Mouse (Mus musculus) heart, adult 2 months (tissue): ENCODE measurements around the gene Zfp414. TPM values are rescaled to one million over a fixed set of nuclear protein-coding genes. Genes with fewer than 3 reads are reported as not detected.
"Not testable (repeated sequence)": the region's sequence is repeated elsewhere in the genome, so short reads cannot be mapped to it uniquely, and the experiment has no call there.

Experiments
- DNase-seq, 2 experiments: peaks; one replicate each; pipeline ENCODE4 v3.0.0; 2021
- H3K27ac ChIP-seq: fragments of 200-600 bp; 2 replicates; pipeline ENCODE4 v1.8.1; 2022
- H3K27me3 ChIP-seq: fragments of 200-500 bp; 2 replicates; pipeline ENCODE4 v1.6.1; 2012; ENCODE audit warnings: mild to moderate bottlenecking, low read length, inconsistent platforms, mixed read lengths; ENCODE audit not compliant: control insufficient read depth, insufficient read depth
- H3K36me3 ChIP-seq: fragments of 200-500 bp; 2 replicates; pipeline ENCODE4 v1.6.1; 2012; ENCODE audit warnings: low read length, inconsistent platforms; ENCODE audit not compliant: control insufficient read depth, insufficient read depth
- H3K4me1 ChIP-seq: fragments of 200-500 bp; 2 replicates; pipeline ENCODE4 v1.6.1; 2011; ENCODE audit warnings: low read length; ENCODE audit not compliant: control insufficient read depth, insufficient read depth
- H3K4me3 ChIP-seq: fragments of 200-600 bp; 2 replicates; pipeline ENCODE4 v1.8.1; 2022
- H3K79me2 ChIP-seq: fragments of 200-500 bp; replicated peaks from 2 replicates; pipeline ENCODE4 v1.6.1; 2012; ENCODE audit warnings: mild to moderate bottlenecking, inconsistent platforms, low read length, moderate library complexity, mixed read lengths; ENCODE audit not compliant: control insufficient read depth, insufficient read depth
- H3K9ac ChIP-seq: fragments of 200-500 bp; 2 replicates; pipeline ENCODE4 v1.6.1; 2012; ENCODE audit warnings: low read depth, mild to moderate bottlenecking, control low read depth, inconsistent platforms, low read length, mixed read lengths
- CTCF ChIP-seq: fragments of 200-600 bp; IDR thresholded peaks from 2 replicates; pipeline ENCODE4 v1.8.1; 2022; ENCODE audit warnings: antibody characterized with exemption, mild to moderate bottlenecking, moderate library complexity
- EP300 ChIP-seq: fragments of 200-500 bp; IDR thresholded peaks from 2 replicates; pipeline ENCODE4 v1.6.1; 2011; ENCODE audit warnings: low read depth, low read length, control low read depth; ENCODE audit not compliant: insufficient read depth
- POLR2A ChIP-seq: fragments of 200-500 bp; IDR thresholded peaks from 2 replicates; pipeline ENCODE4 v1.6.1; 2011; ENCODE audit warnings: mild to moderate bottlenecking, low read depth, low read length, control low read depth; ENCODE audit not compliant: insufficient read depth
- whole genome bisulfite sequencing: fragments of 180-500 bp; shearing (Covaris S2); methylation state at CpG from one replicate; pipeline ENCODE4 v1.1.7; 2018; 5-methylcytosine and 5-hydroxymethylcytosine counted together
- intact Hi-C: fragments of 180-260 bp; cut with DNase I; formaldehyde crosslinking; loops from one replicate; pipeline ENCODE4 v1.15.1; 2025
- polyA plus RNA-seq: library from polyadenylated mRNA; depleted of rRNA; stranded (reverse); fragments of >200 nt; gene quantifications from 2 replicates; pipeline ENCODE4 v1.2.3, GENCODE M21; 2012
- total RNA-seq, 2 experiments: library from RNA; stranded (reverse); gene quantifications; 2 replicates each; pipeline ENCODE4 v1.2.3; 2021

Zfp414 gene
- total and polyA plus RNA-seq, 3 experiments = 7.3 to 28.4 (median 7.7) TPM

GRCm38 (mm10) chr17:33600831-33601230 is 28.1 kb upstream of the Zfp414 start:
- H3K36me3 ChIP-seq = no peaks in the 10 kb centered on the region
- no peak overlapping the region for H3K4me3 ChIP-seq
- no peak for DNase-seq
- TF ChIP-seq POLR2A = no peak
- TF ChIP-seq CTCF = no peak
- no peak for TF ChIP-seq EP300
- no peaks in the 10 kb centered on the region for H3K27me3 ChIP-seq
- no peaks in the 10 kb centered on the region for H3K79me2 ChIP-seq
- 81% methylated on average over 3 of the region's 3 CpGs for WGBS
- intact Hi-C loops = no loop called here
- no peaks in the 10 kb centered on the region for H3K4me1 ChIP-seq
- no peak overlapping the region for H3K27ac ChIP-seq
- no peak overlapping the region for H3K9ac ChIP-seq

GRCm38 (mm10) chr17:33601947-33602346 is 26.9 kb upstream of the Zfp414 start:
- 81% methylated on average over 12 of the region's 12 CpGs for WGBS
- H3K4me3 ChIP-seq = no peak overlapping the region
- no peak overlapping the region for H3K9ac ChIP-seq
- no peak overlapping the region for H3K27ac ChIP-seq
- no peaks in the 10 kb centered on the region for H3K4me1 ChIP-seq
- intact Hi-C loops = no loop called here
- no peaks in the 10 kb centered on the region for H3K79me2 ChIP-seq
- no peaks in the 10 kb centered on the region for H3K27me3 ChIP-seq
- TF ChIP-seq EP300 (no peak), POLR2A (no peak), CTCF (no peak)
- H3K36me3 ChIP-seq = no peaks in the 10 kb centered on the region
- no peak for DNase-seq

- Histone ChIP-seq H3K36me3 (no peaks in the 10 kb centered on the region), H3K9ac (no peak overlapping the region), H3K27ac (no peak overlapping the region), H3K27me3 (no peaks in the 10 kb centered on the region), H3K4me3 (no peak overlapping the region), H3K79me2 (no peaks in the 10 kb centered on the region), H3K4me1 (no peaks in the 10 kb centered on the region)
- no peak for DNase-seq
- WGBS = 50% methylated on average over 2 of the region's 2 CpGs
- intact Hi-C loops = no loop called here
- TF ChIP-seq CTCF = no peak
- no peak for TF ChIP-seq POLR2A
- no peak for TF ChIP-seq EP300
Observed at GRCm38 (mm10) chr17:33607273-33607672, 21.6 kb upstream of the Zfp414 start.

- Histone ChIP-seq H3K9ac (no peak overlapping the region), H3K4me1 (no peaks in the 10 kb centered on the region), H3K36me3 (no peaks in the 10 kb centered on the region), H3K4me3 (no peak overlapping the region), H3K79me2 (no peaks in the 10 kb centered on the region), H3K27me3 (no peaks in the 10 kb centered on the region), H3K27ac (no peak overlapping the region)
- 73% methylated on average over 7 of the region's 7 CpGs for WGBS
- no peak for TF ChIP-seq EP300
- no peak for TF ChIP-seq CTCF
- TF ChIP-seq POLR2A = no peak
- no peak for DNase-seq
- intact Hi-C loops = no loop called here
Observed at GRCm38 (mm10) chr17:33610548-33610947, 18.3 kb upstream of the Zfp414 start.

GRCm38 (mm10) chr17:33613726-33614125 is 15.2 kb upstream of the Zfp414 start:
- H3K36me3 ChIP-seq, H3K79me2 ChIP-seq, H3K27ac ChIP-seq, H3K4me3 ChIP-seq, intact Hi-C loops, H3K27me3 ChIP-seq, DNase-seq, H3K9ac ChIP-seq, H3K4me1 ChIP-seq: not testable (repeated sequence)
- 84% methylated on average over 5 of the region's 5 CpGs for WGBS

GRCm38 (mm10) chr17:33627281-33627680 is 1.6 kb upstream of the Zfp414 start:
- Histone ChIP-seq H3K4me3 (no peak overlapping the region), H3K27me3 (no peaks in the 10 kb centered on the region), H3K36me3 (no peaks in the 10 kb centered on the region), H3K27ac (no peak overlapping the region), H3K9ac (no peak overlapping the region), H3K4me1 (peaks cover 4% of the 10 kb centered on the region), H3K79me2 (no peaks in the 10 kb centered on the region)
- no peak for TF ChIP-seq CTCF
- TF ChIP-seq EP300 = no peak
- TF ChIP-seq POLR2A = no peak
- no peak for DNase-seq
- intact Hi-C loops = no loop called here
- 81% methylated on average over 3 of the region's 3 CpGs for WGBS
